18 mouse cellular contexts compared by ENCODE assay signal in genomic region chr16:76199006-76199405, GRCm38 (mm10).
"Had no signal": no experiment of that assay in that cellular context is flagged by ENCODE, and none has a peak within 500 bp of the region (broad histone marks: within the 10 kb centered on the region; RNA-seq: fewer than 3 reads in every experiment).

No protein-coding gene starts in this region.

- H3K27ac ChIP-seq: left cerebral cortex, adult 2 months; limb, embryonic 10.5 days; liver, embryonic 13.5 days; lung, embryonic 15.5 days; macrophage; midbrain, embryonic 12.5 days; neural tube, embryonic 13.5 days; stomach, embryonic 15.5 days had no signal

- H3K9ac ChIP-seq: liver, embryonic 13.5 days; liver, postnatal 0 days; lung, embryonic 15.5 days; midbrain, embryonic 12.5 days; neural tube, embryonic 13.5 days; stomach, embryonic 15.5 days had no signal

- H3K4me1 ChIP-seq: limb, embryonic 10.5 days; lung, embryonic 15.5 days; midbrain, embryonic 12.5 days; neural tube, embryonic 13.5 days; stomach, embryonic 15.5 days had no signal

- H3K4me3 ChIP-seq: left cerebral cortex, adult 2 months; limb, embryonic 10.5 days; liver, embryonic 13.5 days; lung, embryonic 15.5 days; megakaryocyte, embryonic 14.5 days; midbrain, embryonic 12.5 days; neural tube, embryonic 13.5 days; stomach, embryonic 15.5 days had no signal

- H3K9me3 ChIP-seq: limb, embryonic 10.5 days; liver, embryonic 13.5 days; lung, embryonic 15.5 days; megakaryocyte, embryonic 14.5 days; midbrain, embryonic 12.5 days; neural tube, embryonic 13.5 days; stomach, embryonic 15.5 days had no signal

- H3K4me2 ChIP-seq: liver, embryonic 13.5 days; lung, embryonic 15.5 days; midbrain, embryonic 12.5 days; neural tube, embryonic 13.5 days; stomach, embryonic 15.5 days had no signal

- H3K36me3 ChIP-seq: limb, embryonic 10.5 days; liver, embryonic 13.5 days; lung, embryonic 15.5 days; midbrain, embryonic 12.5 days; neural tube, embryonic 13.5 days; stomach, embryonic 15.5 days had no signal

- H3K27me3 ChIP-seq: liver, embryonic 13.5 days; lung, embryonic 15.5 days; megakaryocyte, embryonic 14.5 days; midbrain, embryonic 12.5 days; neural tube, embryonic 13.5 days; stomach, embryonic 15.5 days had no signal

- DNase-seq: liver, embryonic 13.5 days; liver, postnatal 0 days; lung, postnatal 14 days; retina, postnatal 1 day; right cerebral cortex, postnatal 4 days; spleen, adult 18-20 months; thymus, adult 2 months; thymus, postnatal 25 days had no signal

- ATAC-seq: intestine, embryonic 16.5 days; liver, postnatal 0 days; midbrain, embryonic 16.5 days had no signal
